In genomic region chr3:154327110-154327882, GRCm38 (mm10) we compare ENCODE assay signal across 13 mouse cellular contexts. TPM values are rescaled to one million over a fixed set of nuclear protein-coding genes. Genes with fewer than 3 reads are reported as not detected.
DNase-seq lines count a peak whose midpoint lies in the region; ATAC-seq and TF ChIP-seq lines count a peak whose summit lies in the region.
"Had no signal": no experiment of that assay in that cellular context is flagged by ENCODE, and none has a peak within 500 bp of the region (broad histone marks: within the 10 kb centered on the region; RNA-seq: fewer than 3 reads in every experiment).

No protein-coding gene starts in this region.

- ATAC-seq in lung, embryonic 16.5 days (ENCODE audit: low read depth) = 0 out of 2 replicates have a peak, but pooled peaks have one; percentile 5
- ATAC-seq in limb, embryonic 15.5 days (ENCODE audit: insufficient number of reproducible peaks, low FRiP score, low TSS enrichment, low read depth) = no peak
- ATAC-seq in megakaryocyte-erythroid progenitor cell, adult 5-6 weeks (replicated peaks; ENCODE audit: low FRiP score, low TSS enrichment, poor library complexity, severe bottlenecking) = no peak

- H3K4me3 ChIP-seq in lung, embryonic 16.5 days (ENCODE audit: low read length) = no peak overlapping the region; the same call in 1 of the 2 replicates
- H3K4me3 ChIP-seq in embryonic fibroblast, embryonic 13.5 days (ENCODE audit: insufficient read depth, low read length) = peak overlapping the region; percentile 2; the same call in 1 of the 2 replicates
- 0 out of 2 replicates have a peak overlapping the region, but pooled peaks have one; percentile 43 for H3K4me3 ChIP-seq in limb, embryonic 15.5 days
- H3K4me3 ChIP-seq: left cerebral cortex, adult 2 months had no signal

- DNase-seq in lung, adult 18-20 months = no peak
- no peak for DNase-seq in layer of hippocampus, postnatal 14 days (ENCODE audit: low spot score in 2 of 2)
- no peak for DNase-seq in kidney, postnatal 14 days
- DNase-seq: kidney, adult 11 months; lung, postnatal 10 days had no signal

- peaks cover 81% of the 10 kb centered on the region for H3K27me3 ChIP-seq in lung, embryonic 16.5 days (ENCODE audit: control insufficient read depth, insufficient read depth, low read depth, low read length)
- peaks cover 86% of the 10 kb centered on the region for H3K27me3 ChIP-seq in limb, embryonic 15.5 days

- H3K9ac ChIP-seq in lung, embryonic 16.5 days (ENCODE audit: low read length) = no peak overlapping the region
- H3K9ac ChIP-seq in limb, embryonic 15.5 days = no peak overlapping the region

- no peak for TF ChIP-seq POLR2A in embryonic fibroblast, embryonic 13.5 days (IDR thresholded peaks at IDR 0.05; ENCODE audit: low read depth, low read length)

- 6% methylated on average over 13 of the region's 13 CpGs for WGBS in lung, embryonic 16.5 days
- 6% methylated on average over 13 of the region's 13 CpGs for WGBS in limb, embryonic 15.5 days

- no peaks in the 10 kb centered on the region for H3K36me3 ChIP-seq in lung, embryonic 16.5 days (ENCODE audit: control insufficient read depth, insufficient read depth, low read length)
- H3K36me3 ChIP-seq in limb, embryonic 15.5 days = no peaks in the 10 kb centered on the region

- no peaks in the 10 kb centered on the region for H3K9me3 ChIP-seq in lung, embryonic 16.5 days (ENCODE audit: control insufficient read depth, low read length)
- no peaks in the 10 kb centered on the region for H3K9me3 ChIP-seq in limb, embryonic 15.5 days

- TF ChIP-seq CTCF in embryonic fibroblast, embryonic 13.5 days (IDR thresholded peaks at IDR 0.05; ENCODE audit: borderline replicate concordance, insufficient read depth, low read length) = no peak

- peaks cover 15% of the 10 kb centered on the region for H3K4me1 ChIP-seq in lung, embryonic 16.5 days (replicated peaks; ENCODE audit: control insufficient read depth, insufficient read depth, low read length)
- H3K4me1 ChIP-seq in embryonic fibroblast, embryonic 13.5 days (ENCODE audit: control insufficient read depth, insufficient read depth, low read length) = no peaks in the 10 kb centered on the region
- H3K4me1 ChIP-seq in limb, embryonic 15.5 days = peaks cover 33% of the 10 kb centered on the region

- no peak overlapping the region for H3K27ac ChIP-seq in lung, embryonic 16.5 days (ENCODE audit: low read length)
- no peak overlapping the region for H3K27ac ChIP-seq in embryonic fibroblast, embryonic 13.5 days (ENCODE audit: insufficient read depth, low read length)
- H3K27ac ChIP-seq in limb, embryonic 15.5 days = no peak overlapping the region
- H3K27ac ChIP-seq: left cerebral cortex, adult 2 months had no signal

- no peak overlapping the region for H3K4me2 ChIP-seq in lung, embryonic 16.5 days (ENCODE audit: low read depth, low read length)
- H3K4me2 ChIP-seq in limb, embryonic 15.5 days = 0 out of 2 replicates have a peak overlapping the region, but pooled peaks have one; percentile 85

RNA-seq across cellular contexts. Expression of gene Lhx8, which starts 3.2 kb away (rescaled TPM):
- polyA plus RNA-seq in lung, embryonic 16.5 days (2015; fragmentation: Nextera tagmentation; extraction: Ambion mirVana) = 0.09 and 0.11 TPM in 2 replicates
- polyA plus RNA-seq in embryonic fibroblast, embryonic 13.5 days (2011; ENCODE audit: insufficient read length, low read depth, missing spikeins) = 2.0 and 7.8 TPM in 2 replicates
- polyA plus RNA-seq in limb, embryonic 15.5 days (2015; fragmentation: Nextera tagmentation; extraction: Ambion mirVana) = 1.2 and 2.4 TPM in 2 replicates
- not detected in 2 replicates for total RNA-seq in megakaryocyte-erythroid progenitor cell, adult 5-6 weeks (2014; fragmentation: Nextera tagmentation)
- not detected in 2 replicates for total RNA-seq in megakaryocyte-erythroid progenitor cell, adult 5-6 weeks (2017)
- total RNA-seq in layer of hippocampus, postnatal 14 days (2021) = not detected
- total RNA-seq: MEL; neutrophil, adult 5-6 weeks had no signal
- polyA plus RNA-seq: urinary bladder, adult 2 months had no signal
